Mouse (Mus musculus): ENCODE measurements at regions not wholly inside any gene's neighbourhood (a gene's known extent, or its start where the extent isn't known, plus 50 kb on each side); places are given as distances from the start of the nearest gene placed in this dataset.
A peak's percentile ranks its signal among the peaks of the same experiment; 100 is the strongest.

GRCm38 (mm10) chr8:88417307-88418095, 55.5 kb upstream of the Brd7 start:
- no peak for ATAC-seq (replicated peaks; ENCODE audit: poor library complexity)

GRCm38 (mm10) chr8:88423264-88423663, 61.3 kb upstream of the Brd7 start:
- no peak for ATAC-seq (replicated peaks; ENCODE audit: poor library complexity)

- no peak for ATAC-seq (replicated peaks; ENCODE audit: poor library complexity)
These were observed 66.6 kb upstream of the Brd7 start for GRCm38 (mm10) chr8:88428560-88428959.

- ATAC-seq (replicated peaks; ENCODE audit: poor library complexity) = no peak
These were observed 69.4 kb upstream of the Brd7 start for GRCm38 (mm10) chr8:88431389-88431788.

- no peak for ATAC-seq (replicated peaks; ENCODE audit: poor library complexity)
These were observed 73.7 kb upstream of the Brd7 start for GRCm38 (mm10) chr8:88435686-88436085.

- ATAC-seq (replicated peaks; ENCODE audit: poor library complexity) = no peak
These were observed 78.2 kb upstream of the Brd7 start for GRCm38 (mm10) chr8:88440219-88440618.

GRCm38 (mm10) chr8:88443397-88443796, 77.8 kb upstream of the Nkd1 start:
- no peak for ATAC-seq (replicated peaks; ENCODE audit: poor library complexity)

GRCm38 (mm10) chr8:88447406-88447805, 73.7 kb upstream of the Nkd1 start:
- no peak for ATAC-seq (replicated peaks; ENCODE audit: poor library complexity)

- ATAC-seq (replicated peaks; ENCODE audit: poor library complexity) = no peak
These were observed 73.2 kb upstream of the Nkd1 start for GRCm38 (mm10) chr8:88447844-88448535.

GRCm38 (mm10) chr8:88449001-88449400, 72.2 kb upstream of the Nkd1 start:
- ATAC-seq (replicated peaks; ENCODE audit: poor library complexity) = no peak

GRCm38 (mm10) chr8:88449534-88449933, 71.6 kb upstream of the Nkd1 start:
- ATAC-seq (replicated peaks; ENCODE audit: poor library complexity) = no peak

- ATAC-seq (replicated peaks; ENCODE audit: poor library complexity) = peak; percentile 80
These were observed 70.1 kb upstream of the Nkd1 start for GRCm38 (mm10) chr8:88450864-88451657.

GRCm38 (mm10) chr8:88451658-88452500, 69.3 kb upstream of the Nkd1 start:
- no peak for ATAC-seq (replicated peaks; ENCODE audit: poor library complexity)

GRCm38 (mm10) chr8:88452501-88452847, 68.7 kb upstream of the Nkd1 start:
- ATAC-seq (replicated peaks; ENCODE audit: poor library complexity) = no peak

GRCm38 (mm10) chr8:88454048-88454696, 67.0 kb upstream of the Nkd1 start:
- ATAC-seq (replicated peaks; ENCODE audit: poor library complexity) = peak; percentile 47

- ATAC-seq (replicated peaks; ENCODE audit: poor library complexity) = no peak
These were observed 66.2 kb upstream of the Nkd1 start for GRCm38 (mm10) chr8:88454906-88455305.

GRCm38 (mm10) chr8:88455434-88456020, 65.6 kb upstream of the Nkd1 start:
- no peak for ATAC-seq (replicated peaks; ENCODE audit: poor library complexity)

- no peak for ATAC-seq (replicated peaks; ENCODE audit: poor library complexity)
These were observed 62.0 kb upstream of the Nkd1 start for GRCm38 (mm10) chr8:88459197-88459596.

- no peak for ATAC-seq (replicated peaks; ENCODE audit: poor library complexity)
These were observed 53.4 kb upstream of the Nkd1 start for GRCm38 (mm10) chr8:88467756-88468155.

- no peak for ATAC-seq (replicated peaks; ENCODE audit: poor library complexity)
These were observed 50.2 kb upstream of the Nkd1 start for GRCm38 (mm10) chr8:88470931-88471455.

Data from megakaryocyte progenitor cell, adult 5-6 weeks (primary cell).